12 mouse cellular contexts compared by ENCODE assay signal in the genomic region with DNA sequence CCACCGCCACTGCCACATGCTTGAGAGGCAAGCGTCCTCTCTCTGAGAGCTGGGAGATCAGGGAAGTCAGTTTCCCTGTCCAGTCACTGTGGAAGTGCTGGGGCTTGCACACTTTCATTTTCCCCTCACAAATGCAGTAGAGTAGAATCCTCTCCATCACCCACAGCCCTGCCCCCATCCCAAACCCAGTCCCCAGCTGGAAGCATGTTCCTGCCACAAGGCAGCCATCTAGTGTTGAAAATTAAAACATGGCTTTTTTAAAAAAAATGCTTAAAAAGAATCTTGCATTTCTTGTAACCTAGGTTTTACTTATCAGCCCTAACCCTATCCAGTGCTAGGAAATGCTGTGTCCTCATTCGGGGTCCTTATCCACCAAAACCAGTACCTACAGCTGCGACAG. TPM values are rescaled to one million over a fixed set of nuclear protein-coding genes. Genes with fewer than 3 reads are reported as not detected.
DNase-seq lines count a peak whose midpoint lies in the region.
"Had no signal": no experiment of that assay in that cellular context is flagged by ENCODE, and none has a peak within 500 bp of the region (broad histone marks: within the 10 kb centered on the region; RNA-seq: fewer than 3 reads in every experiment).

No protein-coding gene starts in this region.

- DNase-seq in adrenal gland, postnatal 10 days, result peak; percentile 32
- no peak for DNase-seq in adrenal gland, adult 18-20 months (ENCODE audit: low spot score in 2 of 2)
- peak; percentile 16 for DNase-seq in layer of hippocampus, adult 18-20 months (ENCODE audit: low spot score in 2 of 2)
- no peak for DNase-seq in layer of hippocampus, adult 9-11 months
- DNase-seq in lung, postnatal 10 days, result peak; percentile 26
- no peak for DNase-seq in lung, postnatal 4 days
- DNase-seq in adrenal gland, postnatal 25 days, result peak; percentile 22
- DNase-seq in gastrocnemius, adult 8-10 months (ENCODE audit: low spot score in 2 of 2), result no peak
- DNase-seq: B cell, adult 2 months; cerebellum, adult 2 months; thymus, postnatal 14 days had no signal

RNA-seq across cellular contexts. Expression of gene C1s2, which starts 4.2 kb away (rescaled TPM):
- total RNA-seq in adrenal gland, postnatal 10 days (2021), result 1 to 10 TPM; 2.5 to 4.2 TPM
- total RNA-seq in adrenal gland, adult 18-20 months (2021), result 1 to 10 TPM; 2.0 to 2.8 TPM
- under 1 TPM; 0.40 to 0.41 TPM for total RNA-seq in layer of hippocampus, adult 18-20 months (2021)
- total RNA-seq in adrenal gland, postnatal 25 days (2021), result 1.7 and 2.9 TPM in 2 replicates
- total RNA-seq in gastrocnemius, adult 8-10 months (2022), result under 1 TPM; 0.44 to 0.70 (median 0.51) TPM
- total RNA-seq: megakaryocyte, adult 5-6 weeks had no signal

RNA-seq across cellular contexts. Expression of gene Lpcat3, which starts 22.8 kb away (rescaled TPM):
- total RNA-seq in adrenal gland, postnatal 10 days (2021), result 10 to 100 TPM; 80.8 to 85.7 TPM
- total RNA-seq in adrenal gland, adult 18-20 months (2021), result 100 to 1,000 TPM in 1 of 2 experiments, 10 to 100 TPM in 1; 92.9 to 108 TPM
- 10 to 100 TPM; 25.2 to 29.2 TPM for total RNA-seq in layer of hippocampus, adult 18-20 months (2021)
- 91.9 and 110 TPM in 2 replicates for total RNA-seq in adrenal gland, postnatal 25 days (2021)
- total RNA-seq in gastrocnemius, adult 8-10 months (2022), result 10 to 100 TPM; 12.6 to 18.1 (median 15.6) TPM

Comparison
In these comparisons a context has a peak if more than half of its experiments do, and no peak if none do; other contexts are left out.
1. DNase-seq: peak in adrenal gland, postnatal 10 days (single experiment), layer of hippocampus, adult 18-20 months (2 of 2), lung, postnatal 10 days (single experiment) and adrenal gland, postnatal 25 days (single experiment); none in adrenal gland, adult 18-20 months (0 of 2), layer of hippocampus, adult 9-11 months (single experiment), lung, postnatal 4 days (0 of 2) and gastrocnemius, adult 8-10 months (0 of 2).